Mouse (Mus musculus) heart, adult 8-10 months (tissue): ENCODE results near the gene Baiap2. TPM values are rescaled to one million over a fixed set of nuclear protein-coding genes. Genes with fewer than 3 reads are reported as not detected.

Experiments used
- DNase-seq: peaks from one replicate; pipeline ENCODE4 v3.0.0; 2022; ENCODE audit warnings: low spot score
- total RNA-seq, 4 experiments: library from RNA; stranded (reverse); gene quantifications; 2 replicates each; pipeline ENCODE4 v1.2.4; 2022

Gene Baiap2
- total RNA-seq, 4 experiments from 2014 or later, result 4.8 to 10.0 (median 5.8) TPM

- no peak for DNase-seq
These were observed 4.9 kb downstream of the Baiap2 start for GRCm38 (mm10) chr11:119947426-119947825.

- no peak for DNase-seq
These were observed 5.3 kb downstream of the Baiap2 start for GRCm38 (mm10) chr11:119947897-119948296.

- DNase-seq, result no peak
These were observed 5.7 kb downstream of the Baiap2 start for GRCm38 (mm10) chr11:119948305-119948704.

DNA sequence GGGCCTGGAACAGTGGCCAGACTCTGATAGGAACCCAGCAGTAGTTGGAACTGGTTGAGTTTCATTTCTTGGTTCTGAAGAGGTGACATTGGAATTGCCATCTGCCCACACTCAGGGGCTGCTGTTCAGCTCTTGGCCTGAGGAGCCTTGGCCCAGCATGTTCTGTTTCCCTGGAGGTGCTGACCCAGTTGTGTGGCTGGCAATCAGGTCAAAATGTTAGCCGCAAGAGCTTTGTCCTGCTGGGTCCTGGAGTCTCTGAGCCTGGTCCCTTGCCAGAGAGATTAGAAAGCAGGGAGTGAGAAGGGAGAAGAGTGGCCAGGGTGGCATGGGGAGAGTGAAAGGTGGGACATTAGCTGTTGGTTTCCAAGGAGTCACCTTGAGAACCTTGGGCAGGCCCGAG lies 6.2 kb downstream of the Baiap2 start:
- peak; percentile 40 for DNase-seq

- DNase-seq, result no peak
These were observed 8.0 kb downstream of the Baiap2 start for GRCm38 (mm10) chr11:119950535-119950934.

- no peak for DNase-seq
These were observed 8.8 kb downstream of the Baiap2 start for GRCm38 (mm10) chr11:119951326-119951725.

- DNase-seq, result peak; percentile 82
These were observed 10.1 kb downstream of the Baiap2 start for GRCm38 (mm10) chr11:119952429-119953224.

DNA sequence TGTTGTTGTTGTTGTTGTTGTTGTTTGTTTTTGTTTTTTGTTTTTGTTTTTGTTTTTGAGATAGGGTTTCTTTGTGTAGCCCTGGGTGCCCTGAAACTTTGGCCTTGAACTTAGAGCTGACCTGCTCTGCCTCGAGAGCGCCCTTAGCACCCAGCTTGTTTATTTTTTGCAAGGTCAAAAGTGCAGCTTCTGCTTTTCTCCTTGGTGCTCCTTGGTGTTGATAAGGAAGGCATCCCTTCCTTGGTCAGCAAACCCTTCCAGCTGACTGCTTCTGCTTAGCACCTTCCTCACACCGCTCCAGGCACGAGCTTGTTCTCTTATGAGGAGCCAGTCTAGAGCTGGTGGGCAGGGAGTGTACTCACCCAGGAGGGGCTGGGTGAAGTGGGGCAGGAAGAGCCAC lies 11.7 kb downstream of the Baiap2 start:
- DNase-seq, result no peak

- DNase-seq, result no peak
These were observed 12.3 kb downstream of the Baiap2 start for GRCm38 (mm10) chr11:119954749-119955337.

GRCm38 (mm10) chr11:119955432-119955831 lies 12.9 kb downstream of the Baiap2 start:
- peak; percentile 61 for DNase-seq

- DNase-seq, result no peak
These were observed 14.0 kb downstream of the Baiap2 start for GRCm38 (mm10) chr11:119956590-119956989.

- DNase-seq, result no peak
These were observed 16.3 kb downstream of the Baiap2 start for GRCm38 (mm10) chr11:119958856-119959255.

DNA sequence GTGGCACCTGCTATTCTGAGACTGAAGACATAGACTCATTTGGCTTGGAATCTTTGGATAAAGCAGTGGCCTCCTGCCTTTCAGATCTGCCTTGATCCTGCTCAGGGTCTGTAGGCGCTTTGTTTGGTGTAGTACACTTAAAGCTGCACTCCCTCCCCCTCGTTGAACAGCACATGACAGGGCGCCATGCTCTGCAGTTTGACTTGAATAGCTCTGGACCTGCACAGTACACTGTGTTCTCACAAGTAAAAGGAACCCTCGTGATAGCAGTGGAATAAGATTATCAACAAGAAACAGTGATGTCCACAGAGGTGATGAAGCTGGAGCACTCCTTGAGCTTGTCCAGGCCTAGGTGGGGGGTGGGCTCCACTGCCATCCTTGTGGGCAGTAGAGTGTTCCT lies 17.2 kb downstream of the Baiap2 start:
- no peak for DNase-seq

DNA sequence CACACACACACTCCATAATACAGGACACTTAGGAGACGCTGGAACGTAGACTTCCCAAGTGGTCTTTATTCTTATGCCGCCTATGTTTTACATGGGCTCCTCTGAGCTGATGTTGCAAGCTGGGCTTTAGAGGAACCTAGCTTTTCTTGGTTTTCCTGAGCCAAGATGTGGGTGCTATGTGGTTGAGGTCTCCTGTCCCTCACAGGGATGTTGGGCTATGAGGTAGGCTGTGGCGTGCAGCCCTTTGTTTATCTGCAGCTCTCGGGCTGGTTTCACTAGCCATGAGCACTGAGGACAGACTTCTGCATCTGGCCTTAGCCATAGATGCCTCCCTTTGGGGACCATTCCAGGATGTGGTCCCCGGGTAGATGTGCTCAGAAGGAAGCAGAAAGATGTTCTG lies 18.1 kb downstream of the Baiap2 start:
- DNase-seq, result no peak

DNA sequence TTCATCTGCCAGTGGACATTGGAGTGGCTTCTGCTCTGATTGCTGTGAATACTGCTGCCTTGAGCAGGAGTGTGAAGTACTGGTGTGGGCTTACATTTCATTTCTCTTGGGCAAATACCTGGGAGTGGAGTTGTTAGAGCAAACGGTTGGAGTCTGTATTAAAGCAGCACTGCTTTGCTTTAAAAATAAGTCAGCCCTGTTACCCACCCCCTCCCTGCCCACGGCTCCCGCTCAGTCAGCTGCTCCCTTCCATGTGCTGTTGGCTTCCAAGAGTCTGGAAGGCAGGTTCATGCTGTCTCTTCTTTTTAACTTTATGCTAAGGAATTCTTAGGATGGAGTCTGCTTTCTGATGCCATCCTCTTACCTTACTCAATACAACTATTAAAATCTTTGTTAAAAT lies 18.9 kb downstream of the Baiap2 start:
- DNase-seq, result no peak

GRCm38 (mm10) chr11:119965053-119965452 lies 22.5 kb downstream of the Baiap2 start:
- DNase-seq, result no peak

GRCm38 (mm10) chr11:119966294-119966693 lies 23.7 kb downstream of the Baiap2 start:
- DNase-seq, result no peak

DNA sequence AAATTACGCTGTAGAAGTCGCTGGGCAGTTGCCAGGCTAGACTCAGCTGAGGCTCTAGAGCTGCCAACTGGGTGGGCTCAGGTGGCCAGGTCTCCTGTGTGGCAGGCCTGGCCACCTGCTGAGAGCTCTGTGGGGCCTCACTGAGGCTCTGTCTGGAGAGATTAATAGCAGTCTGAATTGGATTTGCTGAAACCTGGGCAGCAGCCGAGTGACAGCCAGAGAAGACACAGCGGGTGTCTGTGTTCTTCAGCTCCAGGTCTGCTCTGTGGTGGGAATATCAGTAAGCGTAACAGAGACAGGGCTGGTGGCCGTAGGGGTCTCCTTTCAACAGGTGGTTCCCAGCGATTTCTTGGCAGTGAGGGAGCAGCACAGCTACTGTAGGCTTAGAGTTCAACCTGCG lies 24.8 kb downstream of the Baiap2 start:
- no peak for DNase-seq

DNA sequence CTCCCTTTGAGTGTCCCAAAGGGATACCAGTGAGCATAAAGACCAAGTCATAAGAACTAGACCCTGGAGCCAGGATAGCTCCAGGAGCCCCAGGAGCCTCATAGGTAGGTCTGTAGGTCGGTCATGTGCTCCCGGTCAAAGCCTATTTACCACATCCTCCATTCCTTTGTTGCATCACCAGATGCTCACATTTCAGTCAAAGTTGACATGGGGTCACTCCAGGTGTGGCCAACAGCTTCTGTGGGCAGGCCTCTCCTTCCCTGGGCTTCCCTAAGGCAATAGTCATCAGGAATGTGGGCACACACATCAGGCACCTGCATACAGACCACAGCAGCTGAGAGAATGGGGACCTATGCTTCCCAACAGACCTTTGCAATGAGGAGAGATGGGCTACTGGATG lies 25.3 kb downstream of the Baiap2 start:
- no peak for DNase-seq

- DNase-seq, result no peak
These were observed 27.7 kb downstream of the Baiap2 start for GRCm38 (mm10) chr11:119970021-119970851.

GRCm38 (mm10) chr11:119973789-119974188 lies 31.2 kb downstream of the Baiap2 start:
- peak; percentile 42 for DNase-seq

- no peak for DNase-seq
These were observed 33.4 kb downstream of the Baiap2 start for GRCm38 (mm10) chr11:119975739-119976501.
